8 mouse cellular contexts compared by ENCODE assay signal in the genomic region with DNA sequence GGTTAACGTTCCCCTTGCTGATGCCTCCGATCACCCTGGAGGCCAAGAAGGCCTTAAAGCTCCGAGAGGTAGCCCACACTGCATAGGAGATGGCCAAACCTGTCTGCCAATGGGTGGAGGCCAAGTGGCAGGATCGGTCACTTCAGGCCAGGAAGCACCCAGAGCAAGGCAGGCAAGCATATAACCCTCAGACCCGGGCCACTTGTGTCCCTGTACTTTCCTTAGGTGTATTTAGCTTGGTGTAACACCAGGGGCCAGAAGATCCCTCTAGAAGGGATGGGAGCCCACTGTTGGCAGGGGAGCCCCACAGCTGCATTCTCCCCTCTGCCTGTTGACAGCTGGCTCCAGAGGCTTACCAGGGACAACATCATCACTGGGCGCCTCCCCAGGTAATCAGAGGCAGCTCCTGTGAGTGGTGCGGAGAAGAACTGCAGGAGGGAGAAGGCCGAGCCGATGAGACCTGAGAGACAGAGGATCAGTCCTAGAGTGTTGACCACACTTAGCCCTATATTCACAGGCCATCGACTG. TPM values are rescaled to one million over a fixed set of nuclear protein-coding genes. Genes with fewer than 3 reads are reported as not detected.
DNase-seq lines count a peak whose midpoint lies in the region; ATAC-seq and TF ChIP-seq lines count a peak whose summit lies in the region.

No protein-coding gene starts in this region.

- H3K9me3 ChIP-seq in heart, embryonic 11.5 days (replicated peaks; ENCODE audit: control insufficient read depth, low read length): no peaks in the 10 kb centered on the region
- no peaks in the 10 kb centered on the region for H3K9me3 ChIP-seq in ES-Bruce4 (replicated peaks; ENCODE audit: control insufficient read depth, insufficient read depth, low read length, poor library complexity, severe bottlenecking)
- H3K9me3 ChIP-seq in limb, embryonic 11.5 days (ENCODE audit: control insufficient read depth, low read length): no peaks in the 10 kb centered on the region

- H3K4me2 ChIP-seq in heart, embryonic 11.5 days: peak overlapping the region; percentile 97
- peak overlapping the region; percentile 89 for H3K4me2 ChIP-seq in limb, embryonic 11.5 days (ENCODE audit: low read depth, severe bottlenecking)

- peak overlapping the region; percentile 87; the same call in 1 of the 2 replicates for H3K27ac ChIP-seq in heart, embryonic 11.5 days (ENCODE audit: low read depth, low read length)
- H3K27ac ChIP-seq in ES-Bruce4 (ENCODE audit: insufficient read depth, low read length): no peak overlapping the region
- H3K27ac ChIP-seq in embryonic fibroblast, embryonic 13.5 days (ENCODE audit: insufficient read depth, low read length): no peak overlapping the region
- no peak overlapping the region for H3K27ac ChIP-seq in limb, embryonic 11.5 days (replicated peaks; ENCODE audit: low read depth, low read length)
- H3K27ac ChIP-seq in olfactory bulb, adult 2 months (ENCODE audit: insufficient read depth, low read depth, low read length): no peak overlapping the region

- ATAC-seq in heart, embryonic 11.5 days (replicated peaks; ENCODE audit: insufficient number of reproducible peaks, low FRiP score, low TSS enrichment): no peak
- no peak for ATAC-seq in limb, embryonic 11.5 days (ENCODE audit: insufficient number of reproducible peaks, low FRiP score, low TSS enrichment, low read depth)
- no peak for ATAC-seq in erythroid progenitor cell, adult 5-6 weeks (replicated peaks; ENCODE audit: low FRiP score, poor library complexity, severe bottlenecking)

- peak overlapping the region; percentile 87; the same call in 1 of the 2 replicates for H3K9ac ChIP-seq in heart, embryonic 11.5 days (ENCODE audit: low read depth, low read length)
- H3K9ac ChIP-seq in ES-Bruce4 (ENCODE audit: low read depth, poor library complexity, severe bottlenecking): peak overlapping the region; percentile 25
- peak overlapping the region; percentile 77 for H3K9ac ChIP-seq in limb, embryonic 11.5 days (ENCODE audit: low read length)

- TF ChIP-seq CTCF in ES-Bruce4 (IDR thresholded peaks at IDR 0.05; ENCODE audit: low read depth, low read length): no peak
- TF ChIP-seq CTCF in embryonic fibroblast, embryonic 13.5 days (IDR thresholded peaks at IDR 0.05; ENCODE audit: borderline replicate concordance, insufficient read depth, low read length): no peak
- no peak for TF ChIP-seq CTCF in olfactory bulb, adult 2 months (IDR thresholded peaks at IDR 0.05; ENCODE audit: insufficient read depth, low read depth, low read length)

- peaks cover 6% of the 10 kb centered on the region for H3K4me1 ChIP-seq in heart, embryonic 11.5 days (ENCODE audit: control insufficient read depth, insufficient read depth, low read length)
- peaks cover 9% of the 10 kb centered on the region for H3K4me1 ChIP-seq in ES-Bruce4 (ENCODE audit: control insufficient read depth, insufficient read depth, low read length)
- H3K4me1 ChIP-seq in embryonic fibroblast, embryonic 13.5 days (ENCODE audit: control insufficient read depth, insufficient read depth, low read length): no peaks in the 10 kb centered on the region
- H3K4me1 ChIP-seq in limb, embryonic 11.5 days (ENCODE audit: control insufficient read depth, insufficient read depth, low read length): peaks cover 7% of the 10 kb centered on the region
- H3K4me1 ChIP-seq in olfactory bulb, adult 2 months (ENCODE audit: control insufficient read depth, insufficient read depth, low read length): peaks cover 11% of the 10 kb centered on the region

- peak overlapping the region; percentile 70 for H3K4me3 ChIP-seq in heart, embryonic 11.5 days (ENCODE audit: low read depth, low read length)
- peak overlapping the region; percentile 36 for H3K4me3 ChIP-seq in ES-Bruce4 (ENCODE audit: low read depth, low read length)
- H3K4me3 ChIP-seq in embryonic fibroblast, embryonic 13.5 days (ENCODE audit: insufficient read depth, low read length): peak overlapping the region; percentile 54
- peak overlapping the region; percentile 58 for H3K4me3 ChIP-seq in limb, embryonic 11.5 days (ENCODE audit: low read depth, low read length)
- peak overlapping the region; percentile 70 for H3K4me3 ChIP-seq in olfactory bulb, adult 2 months (ENCODE audit: insufficient read depth, low read depth, low read length)

- H3K36me3 ChIP-seq in heart, embryonic 11.5 days (ENCODE audit: control insufficient read depth, insufficient read depth, low read length): peaks cover 21% of the 10 kb centered on the region
- peaks cover 20% of the 10 kb centered on the region for H3K36me3 ChIP-seq in ES-Bruce4 (ENCODE audit: control insufficient read depth, insufficient read depth, low read length, poor library complexity, severe bottlenecking)
- peaks cover 18% of the 10 kb centered on the region; the same call in 1 of the 2 replicates for H3K36me3 ChIP-seq in limb, embryonic 11.5 days (ENCODE audit: control insufficient read depth, insufficient read depth, low read length)

- H3K27me3 ChIP-seq in heart, embryonic 11.5 days (ENCODE audit: control insufficient read depth, insufficient read depth, low read length): no peaks in the 10 kb centered on the region
- no peaks in the 10 kb centered on the region for H3K27me3 ChIP-seq in ES-Bruce4 (ENCODE audit: control insufficient read depth, insufficient read depth, low read length, poor library complexity, severe bottlenecking)
- no peaks in the 10 kb centered on the region for H3K27me3 ChIP-seq in limb, embryonic 11.5 days (ENCODE audit: control insufficient read depth, insufficient read depth, low read length)

- 58% methylated on average over 10 of the region's 10 CpGs for WGBS in heart, embryonic 11.5 days (ENCODE audit: insufficient replicate concordance)
- 61% methylated on average over 10 of the region's 10 CpGs for WGBS in limb, embryonic 11.5 days
- 61% methylated on average over 10 of the region's 10 CpGs for WGBS in olfactory bulb, adult 2 months

- no peak for TF ChIP-seq POLR2A in ES-Bruce4 (IDR thresholded peaks at IDR 0.05; ENCODE audit: insufficient read depth, low read length)
- no peak for TF ChIP-seq POLR2A in embryonic fibroblast, embryonic 13.5 days (IDR thresholded peaks at IDR 0.05; ENCODE audit: low read depth, low read length)
- no peak for TF ChIP-seq POLR2A in olfactory bulb, adult 2 months (IDR thresholded peaks at IDR 0.05; ENCODE audit: insufficient read depth, low read depth, low read length)

- DNase-seq in heart, adult 9 months (ENCODE audit: low spot score in 2 of 2): no peak
- DNase-seq in limb, embryonic 11.5 days (ENCODE audit: low spot score): no peak
- no peak for DNase-seq in urinary bladder, postnatal 14 days (ENCODE audit: low spot score)

- TF ChIP-seq EP300 in ES-Bruce4 (IDR thresholded peaks at IDR 0.05; ENCODE audit: insufficient read depth, low read depth, low read length): no peak

RNA-seq across cellular contexts. Expression of gene Mfsd10, which starts 1.3 kb away (rescaled TPM):
- 63.7 and 71.9 TPM in 2 replicates for polyA plus RNA-seq in heart, embryonic 11.5 days (2014; fragmentation: Nextera tagmentation; extraction: Ambion mirVana)
- polyA plus RNA-seq in ES-Bruce4 (2011; ENCODE audit: insufficient read depth, insufficient read length, low read depth, missing spikeins): 70.1 and 91.6 TPM in 2 replicates
- polyA plus RNA-seq in embryonic fibroblast, embryonic 13.5 days (2011; ENCODE audit: insufficient read length, low read depth, missing spikeins): 62.3 and 62.6 TPM in 2 replicates
- polyA plus RNA-seq in limb, embryonic 11.5 days (2014; fragmentation: Nextera tagmentation; extraction: Ambion mirVana): 103 TPM in 2 replicates
- not detected in 2 replicates for polyA plus RNA-seq in olfactory bulb, adult 2 months (2012; ENCODE audit: insufficient read depth, insufficient read length, low replicate concordance, missing spikeins)
- total RNA-seq in erythroid progenitor cell, adult 5-6 weeks (2015; ENCODE audit: low replicate concordance): 24.9 and 32.7 TPM in 2 replicates
- total RNA-seq in erythroid progenitor cell, adult 5-6 weeks (2017; ENCODE audit: low replicate concordance): 11.7 and 13.5 TPM in 2 replicates

RNA-seq across cellular contexts. Expression of gene Nop14, which starts 24.2 kb away (rescaled TPM):
- 23.8 and 24.0 TPM in 2 replicates for polyA plus RNA-seq in heart, embryonic 11.5 days (2014; fragmentation: Nextera tagmentation; extraction: Ambion mirVana)
- 80.7 and 82.6 TPM in 2 replicates for polyA plus RNA-seq in ES-Bruce4 (2011; ENCODE audit: insufficient read depth, insufficient read length, low read depth, missing spikeins)
- polyA plus RNA-seq in embryonic fibroblast, embryonic 13.5 days (2011; ENCODE audit: insufficient read length, low read depth, missing spikeins): 41.0 and 45.7 TPM in 2 replicates
- polyA plus RNA-seq in limb, embryonic 11.5 days (2014; fragmentation: Nextera tagmentation; extraction: Ambion mirVana): 36.3 and 37.2 TPM in 2 replicates
- polyA plus RNA-seq in olfactory bulb, adult 2 months (2012; ENCODE audit: insufficient read depth, insufficient read length, low replicate concordance, missing spikeins): not detected in 2 replicates
- total RNA-seq in erythroid progenitor cell, adult 5-6 weeks (2015; ENCODE audit: low replicate concordance): 5.9 and 15.5 TPM in 2 replicates
- total RNA-seq in erythroid progenitor cell, adult 5-6 weeks (2017; ENCODE audit: low replicate concordance): 7.2 and 12.1 TPM in 2 replicates

RNA-seq across cellular contexts. Expression of gene Grk4, which starts 24.4 kb away (rescaled TPM):
- 1.0 and 1.3 TPM in 2 replicates for polyA plus RNA-seq in heart, embryonic 11.5 days (2014; fragmentation: Nextera tagmentation; extraction: Ambion mirVana)
- 0.25 TPM in 1 of 2 replicates, not detected in the other for polyA plus RNA-seq in ES-Bruce4 (2011; ENCODE audit: insufficient read depth, insufficient read length, low read depth, missing spikeins)
- 3.3 and 4.0 TPM in 2 replicates for polyA plus RNA-seq in embryonic fibroblast, embryonic 13.5 days (2011; ENCODE audit: insufficient read length, low read depth, missing spikeins)
- polyA plus RNA-seq in limb, embryonic 11.5 days (2014; fragmentation: Nextera tagmentation; extraction: Ambion mirVana): 1.4 and 2.5 TPM in 2 replicates
- not detected in 2 replicates for polyA plus RNA-seq in olfactory bulb, adult 2 months (2012; ENCODE audit: insufficient read depth, insufficient read length, low replicate concordance, missing spikeins)
- 1.7 TPM in 1 of 2 replicates, not detected in the other for total RNA-seq in erythroid progenitor cell, adult 5-6 weeks (2015; ENCODE audit: low replicate concordance)
- 0.26 TPM in 1 of 2 replicates, not detected in the other for total RNA-seq in erythroid progenitor cell, adult 5-6 weeks (2017; ENCODE audit: low replicate concordance)

Comparison
In these comparisons a context has a peak if more than half of its experiments do, and no peak if none do; other contexts are left out.
1. H3K9ac ChIP-seq: peak in every context shown above with its lines; median percentile 87 in heart, embryonic 11.5 days; 77 in limb, embryonic 11.5 days; 25 in ES-Bruce4.
2. RNA of gene Mfsd10, which starts 1.3 kb away (polyA plus RNA-seq): 103 TPM in limb, embryonic 11.5 days, 63.7 to 71.9 TPM in heart, embryonic 11.5 days, 70.1 to 91.6 TPM in ES-Bruce4 and 62.3 to 62.6 TPM in embryonic fibroblast, embryonic 13.5 days; not detected in olfactory bulb, adult 2 months; every median in the first group is over 10 times any median in the second.
3. RNA of gene Nop14, which starts 24.2 kb away (polyA plus RNA-seq): 80.7 to 82.6 TPM in ES-Bruce4, 41.0 to 45.7 TPM in embryonic fibroblast, embryonic 13.5 days, 36.3 to 37.2 TPM in limb, embryonic 11.5 days and 23.8 to 24.0 TPM in heart, embryonic 11.5 days; not detected in olfactory bulb, adult 2 months; every median in the first group is over 10 times any median in the second.
4. Peak in every context shown above with its lines, with median percentiles within 50 percentile points of each other: H3K4me3 ChIP-seq.